Mouse (Mus musculus) mature B cell (primary cell): ENCODE data around the gene Upf3b.
"Not testable (repeated sequence)": the region's sequence is repeated elsewhere in the genome, so short reads cannot be mapped to it uniquely, and the experiment has no call there.

Experiments
- in situ Hi-C: fragments of 300-500 bp; cut with MboI; formaldehyde crosslinking; loops from 2 replicates; pipeline ENCODE4 v1.14.3; 2019

Gene Upf3b

DNA sequence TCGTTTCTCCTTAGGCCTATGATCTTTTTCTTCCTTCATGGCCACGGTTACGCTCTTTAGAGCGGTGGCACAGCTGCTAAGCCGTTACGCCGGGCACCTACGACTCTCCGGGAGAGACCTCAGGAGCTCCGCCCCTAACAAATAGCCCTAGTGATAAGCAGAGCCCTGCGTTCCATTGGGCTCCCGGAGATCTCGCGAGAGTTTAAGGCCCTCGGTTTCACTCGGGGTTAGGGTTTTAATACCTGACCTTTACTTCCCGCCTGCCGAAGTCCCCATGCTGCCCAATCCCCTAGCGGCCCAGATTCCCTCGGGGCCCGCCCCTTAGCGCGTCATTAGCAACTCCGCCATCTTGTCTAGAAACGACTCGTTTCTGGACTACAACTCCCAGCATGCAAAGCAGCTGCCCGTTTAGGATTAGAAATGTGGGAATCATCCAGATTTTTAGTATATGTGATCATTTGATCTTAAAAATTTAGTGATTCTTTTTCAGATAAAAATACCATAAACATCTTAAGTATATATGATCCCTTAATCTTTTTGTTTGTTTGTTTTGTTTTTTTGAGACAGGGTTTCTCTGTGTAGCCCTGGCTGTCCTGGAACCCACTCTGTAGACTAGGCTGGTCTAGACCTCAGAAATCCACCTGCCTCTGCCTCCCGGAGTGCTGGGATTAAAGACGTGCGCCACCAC lies at the start of gene Upf3b:
Gene Upf3b, minus strand, starts transcription at position 130 of the 688 bp plus-strand sequence.
- in situ Hi-C loops, result no loop called here

DNA sequence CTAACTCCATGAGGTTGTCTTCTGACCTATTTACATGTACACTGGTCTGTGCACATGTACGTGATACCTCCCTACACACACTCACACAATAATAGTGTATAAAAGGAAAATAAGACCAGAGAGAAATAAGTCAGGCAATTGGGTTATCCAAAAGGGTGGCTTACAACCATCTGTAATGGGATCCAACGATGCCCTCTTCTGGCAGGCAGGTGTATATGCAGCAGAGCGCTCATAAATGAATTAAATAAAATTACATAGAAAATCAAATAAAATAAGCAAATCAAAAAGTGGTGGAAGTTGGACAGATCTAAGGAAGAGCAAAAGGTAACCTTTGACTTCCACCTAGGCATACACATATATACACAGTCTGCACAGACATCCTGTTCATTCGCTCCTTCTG lies 47.7 kb upstream of the Upf3b start:
- in situ Hi-C loops, result no loop called here

DNA sequence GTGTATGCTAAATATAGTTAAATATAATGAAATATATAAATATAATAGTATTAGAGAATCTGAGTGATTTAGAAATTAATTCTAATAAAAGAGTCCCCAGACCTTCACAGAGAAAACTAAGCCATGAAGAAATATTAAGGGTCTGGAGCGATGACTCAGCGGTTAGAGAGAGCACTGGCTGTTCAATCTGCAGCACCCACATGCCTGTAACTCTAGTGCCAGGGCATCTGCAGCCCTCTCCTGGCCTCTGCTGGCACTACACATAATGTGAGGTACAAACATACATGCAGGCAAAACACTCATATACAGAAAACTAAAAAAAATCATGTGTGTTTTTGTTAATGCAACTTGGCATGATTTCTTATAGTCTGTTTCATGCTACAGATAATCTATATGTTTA lies 34.8 kb upstream of the Upf3b start:
- in situ Hi-C loops, result no loop called here

- in situ Hi-C loops, result not testable (repeated sequence)
Measured at GRCm38 (mm10) chrX:37144498-37144897, 34.4 kb upstream of the Upf3b start.

GRCm38 (mm10) chrX:37141732-37142131 lies 31.6 kb upstream of the Upf3b start:
- in situ Hi-C loops, result no loop called here

GRCm38 (mm10) chrX:37126671-37127358 lies 16.7 kb upstream of the Upf3b start, which contains the start of gene Nkap:
Gene Nkap (plus strand): TSS chrX:37126795.
- in situ Hi-C loops, result no loop called here

GRCm38 (mm10) chrX:37125511-37125910 lies 15.4 kb upstream of the Upf3b start:
- in situ Hi-C loops, result no loop called here

GRCm38 (mm10) chrX:37120212-37120611 lies 10.1 kb upstream of the Upf3b start:
- in situ Hi-C loops, result no loop called here

DNA sequence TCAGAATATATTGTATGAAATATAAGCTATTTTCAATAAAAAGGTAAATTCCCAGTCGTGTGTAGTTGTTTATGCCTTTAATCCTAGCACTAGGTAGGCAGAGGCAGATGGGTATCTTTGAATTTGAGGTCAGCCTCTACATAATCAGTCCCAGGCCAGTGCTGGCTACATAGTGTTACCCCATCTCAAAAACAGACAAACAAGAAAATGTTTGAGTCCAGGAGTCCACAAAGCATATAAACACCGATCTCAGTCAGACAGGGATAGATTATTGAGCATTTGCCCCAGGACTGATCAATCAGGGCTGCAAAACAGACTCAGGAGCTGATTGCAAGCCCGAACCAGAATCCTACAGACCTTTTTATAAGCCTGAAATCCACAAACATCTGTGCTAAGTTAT lies 9.5 kb upstream of the Upf3b start:
- in situ Hi-C loops, result no loop called here

GRCm38 (mm10) chrX:37117085-37117484 lies 7.0 kb upstream of the Upf3b start:
- in situ Hi-C loops, result no loop called here

GRCm38 (mm10) chrX:37110881-37111193 lies 715 bp upstream of the Upf3b start:
- in situ Hi-C loops, result no loop called here

- in situ Hi-C loops, result no loop called here
Measured at GRCm38 (mm10) chrX:37109526-37110192, 463 bp downstream of the Upf3b start.

- in situ Hi-C loops, result no loop called here
Measured at GRCm38 (mm10) chrX:37103826-37104225, 6.3 kb downstream of the Upf3b start.

GRCm38 (mm10) chrX:37098681-37099080 lies 11.4 kb downstream of the Upf3b start:
- in situ Hi-C loops, result no loop called here

- in situ Hi-C loops, result no loop called here
Measured at GRCm38 (mm10) chrX:37095106-37095768, 14.9 kb downstream of the Upf3b start.

- in situ Hi-C loops, result no loop called here
Measured at GRCm38 (mm10) chrX:37091457-37091856, 18.7 kb downstream of the Upf3b start.

GRCm38 (mm10) chrX:37088778-37089177 lies 21.3 kb downstream of the Upf3b start:
- in situ Hi-C loops, result no loop called here

- in situ Hi-C loops, result no loop called here
Measured at GRCm38 (mm10) chrX:37085665-37086064, 24.5 kb downstream of the Upf3b start.

DNA sequence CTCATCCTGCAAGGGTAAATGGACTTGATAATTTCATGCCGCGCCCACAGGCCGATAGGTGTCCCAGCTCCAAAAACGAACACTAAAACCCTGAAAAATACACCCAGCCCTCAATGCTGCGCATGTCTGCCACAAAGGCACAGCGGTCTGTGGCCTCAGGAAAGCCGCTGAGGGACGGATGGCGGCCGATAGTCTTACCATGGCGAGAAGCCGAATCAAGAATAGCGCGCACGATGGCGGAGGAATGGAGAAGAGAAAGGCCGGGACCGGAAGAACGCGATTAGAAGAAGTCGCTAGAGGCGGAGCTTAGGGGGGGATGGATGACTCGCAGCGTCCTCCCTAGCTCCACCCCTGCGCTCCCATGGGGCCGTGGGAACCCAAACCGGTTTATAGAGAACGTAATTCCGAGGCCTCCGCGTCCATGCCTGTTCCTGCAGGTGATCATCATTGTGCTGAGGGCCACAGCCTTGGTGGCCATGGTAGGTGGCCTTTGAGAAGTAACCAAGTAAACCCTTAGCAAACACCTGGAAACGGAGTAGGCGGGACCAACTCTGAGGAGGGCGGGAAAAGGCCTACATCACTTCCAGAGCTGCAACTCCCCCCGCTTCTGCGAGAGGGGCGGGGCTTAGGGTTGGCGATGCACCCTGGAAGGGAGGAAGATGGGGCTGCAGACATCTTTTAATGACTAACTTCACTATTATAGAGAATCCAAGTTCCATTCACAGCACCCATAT lies 25.0 kb downstream of the Upf3b start, which contains the start of gene Rpl39:
Gene Rpl39, minus strand, starts transcription at position 476 of the 734 bp plus-strand sequence.
- in situ Hi-C loops, result no loop called here

DNA sequence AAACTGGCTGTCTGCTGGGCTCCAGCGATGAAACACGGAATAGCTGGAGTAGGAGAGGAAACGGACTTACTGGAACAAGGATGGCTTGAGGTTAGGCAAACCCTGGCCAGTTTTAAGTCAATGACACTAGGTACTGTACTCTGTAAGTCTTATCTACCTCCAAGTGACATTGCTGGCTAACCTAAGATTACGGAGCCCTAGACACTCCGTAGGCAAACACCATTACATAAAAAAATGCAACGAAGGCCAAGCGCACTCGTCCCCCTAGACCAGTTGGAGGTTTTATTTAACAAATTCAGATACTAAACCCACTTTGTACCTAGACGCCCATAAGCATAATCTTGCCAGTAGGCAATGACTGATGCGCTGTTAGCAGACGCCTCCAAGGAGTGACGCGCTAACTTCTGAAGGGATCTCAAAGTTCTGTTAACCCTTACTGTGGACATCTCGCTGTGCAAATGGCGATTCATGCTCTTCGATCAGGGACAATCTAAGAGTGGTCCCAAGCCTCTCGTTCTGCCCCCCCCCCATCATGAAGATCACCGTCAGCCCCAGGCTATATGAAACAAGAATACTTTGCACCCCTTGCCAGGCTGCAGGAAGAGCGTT lies 25.7 kb downstream of the Upf3b start:
- in situ Hi-C loops, result no loop called here

DNA sequence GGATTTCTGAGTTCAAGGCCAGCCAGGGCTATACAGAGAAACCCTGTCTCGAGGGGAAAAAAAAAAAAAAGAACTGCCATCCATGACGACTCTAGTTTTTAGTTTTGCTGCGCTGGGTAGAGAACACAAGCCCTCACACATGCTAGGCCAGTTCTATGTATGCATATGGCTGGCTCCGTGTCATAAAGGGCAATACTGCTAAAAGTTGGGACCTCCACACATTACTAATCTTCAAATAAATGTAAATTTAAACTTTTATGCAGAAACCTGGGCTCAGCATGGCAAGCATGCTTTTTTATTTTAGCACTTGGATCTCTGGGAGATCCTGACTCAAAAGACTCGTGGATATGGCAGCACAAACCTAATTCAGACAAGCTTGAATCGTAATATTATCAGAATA lies 28.9 kb downstream of the Upf3b start:
- in situ Hi-C loops, result no loop called here
